Comparison of ENCODE assay signal across 23 mouse cellular contexts in genomic region chr9:65613098-65613497, GRCm38 (mm10). TPM values are rescaled to one million over a fixed set of nuclear protein-coding genes. Genes with fewer than 3 reads are reported as not detected.
DNase-seq lines count a peak whose midpoint lies in the region; ATAC-seq lines count a peak whose summit lies in the region.
"Had no signal": no experiment of that assay in that cellular context is flagged by ENCODE, and none has a peak within 500 bp of the region (broad histone marks: within the 10 kb centered on the region; RNA-seq: fewer than 3 reads in every experiment).

No protein-coding gene starts in this region.

- H3K27me3 ChIP-seq in heart, embryonic 13.5 days (replicated peaks): no peaks in the 10 kb centered on the region
- no peaks in the 10 kb centered on the region for H3K27me3 ChIP-seq in intestine, embryonic 14.5 days (replicated peaks; ENCODE audit: control insufficient read depth, insufficient read depth, low read length)
- no peaks in the 10 kb centered on the region for H3K27me3 ChIP-seq in intestine, embryonic 16.5 days (replicated peaks; ENCODE audit: control insufficient read depth, insufficient read depth, low read length)
- H3K27me3 ChIP-seq: CH12.LX; embryonic facial prominence, embryonic 15.5 days had no signal

- H3K4me3 ChIP-seq in heart, embryonic 13.5 days: no peak overlapping the region
- no peak overlapping the region for H3K4me3 ChIP-seq in intestine, embryonic 14.5 days (ENCODE audit: low read depth, low read length)
- no peak overlapping the region for H3K4me3 ChIP-seq in intestine, embryonic 16.5 days (ENCODE audit: low read length)
- H3K4me3 ChIP-seq: embryonic facial prominence, embryonic 15.5 days; gastrocnemius, adult 2 months had no signal

- H3K9me3 ChIP-seq in heart, embryonic 13.5 days: no peaks in the 10 kb centered on the region
- H3K9me3 ChIP-seq in intestine, embryonic 14.5 days (ENCODE audit: control insufficient read depth, low read length): no peaks in the 10 kb centered on the region
- no peaks in the 10 kb centered on the region for H3K9me3 ChIP-seq in intestine, embryonic 16.5 days (ENCODE audit: control insufficient read depth, low read length)
- H3K9me3 ChIP-seq: embryonic facial prominence, embryonic 15.5 days; G1E had no signal

- H3K36me3 ChIP-seq in heart, embryonic 13.5 days: no peaks in the 10 kb centered on the region
- no peaks in the 10 kb centered on the region for H3K36me3 ChIP-seq in intestine, embryonic 14.5 days (ENCODE audit: control insufficient read depth, insufficient read depth, low read length)
- H3K36me3 ChIP-seq in intestine, embryonic 16.5 days (ENCODE audit: control insufficient read depth, insufficient read depth, low read length): no peaks in the 10 kb centered on the region
- H3K36me3 ChIP-seq: embryonic facial prominence, embryonic 15.5 days; G1E had no signal

- intact Hi-C loops in heart, postnatal 14 days (cut with DNase I): no loop called here

- peak overlapping the region; percentile 83 for H3K27ac ChIP-seq in heart, embryonic 13.5 days (replicated peaks)
- peak overlapping the region; percentile 54 for H3K27ac ChIP-seq in intestine, embryonic 14.5 days (ENCODE audit: low read depth)
- no peak overlapping the region for H3K27ac ChIP-seq in intestine, embryonic 16.5 days (ENCODE audit: low read length)
- H3K27ac ChIP-seq: embryonic facial prominence, embryonic 15.5 days; gastrocnemius, adult 2 months; hindbrain, embryonic 14.5 days had no signal

- ATAC-seq in heart, embryonic 13.5 days (ENCODE audit: extremely low read depth, insufficient number of reproducible peaks, low FRiP score, low TSS enrichment): peak; percentile 68; the same call in 1 of the 2 replicates
- ATAC-seq in intestine, embryonic 14.5 days (replicated peaks; ENCODE audit: low FRiP score, low TSS enrichment, low read depth): no peak
- no peak; the same call in 1 of the 2 replicates for ATAC-seq in intestine, embryonic 16.5 days
- ATAC-seq: forebrain, embryonic 14.5 days; inflammation-experienced regulatory T-cells, adult 6 months; lung, postnatal 0 days had no signal

- 10% methylated on average over 2 of the region's 2 CpGs for WGBS in heart, embryonic 13.5 days
- 20% methylated on average over 2 of the region's 2 CpGs for WGBS in intestine, embryonic 14.5 days
- WGBS in intestine, embryonic 16.5 days: 42% methylated on average over 2 of the region's 2 CpGs

- H3K4me1 ChIP-seq in heart, embryonic 13.5 days: peaks cover 13% of the 10 kb centered on the region
- H3K4me1 ChIP-seq in intestine, embryonic 14.5 days (replicated peaks; ENCODE audit: control insufficient read depth, insufficient read depth, low read length): no peaks in the 10 kb centered on the region
- no peaks in the 10 kb centered on the region for H3K4me1 ChIP-seq in intestine, embryonic 16.5 days (ENCODE audit: control insufficient read depth, insufficient read depth, low read length)
- H3K4me1 ChIP-seq: embryonic facial prominence, embryonic 15.5 days had no signal

- H3K4me2 ChIP-seq in heart, embryonic 13.5 days: no peak overlapping the region
- no peak overlapping the region for H3K4me2 ChIP-seq in intestine, embryonic 14.5 days (ENCODE audit: low read length)
- no peak overlapping the region for H3K4me2 ChIP-seq in intestine, embryonic 16.5 days (ENCODE audit: low read depth, low read length)
- H3K4me2 ChIP-seq: embryonic facial prominence, embryonic 15.5 days; hindbrain, embryonic 14.5 days; midbrain, embryonic 11.5 days had no signal

- DNase-seq in heart, postnatal 14 days: no peak
- DNase-seq in intestine, embryonic 14.5 days (ENCODE audit: low spot score): no peak
- DNase-seq in embryo, embryonic 11 days: peak; percentile 44
- DNase-seq in yolk sac, embryonic 10.5 days (ENCODE audit: low spot score): peak; percentile 43
- DNase-seq in thymus, adult 18-20 months: no peak
- DNase-seq: adrenal gland, adult 2 months; B cell, adult 2 months; cerebellum, adult 11-12 months; cerebellum, postnatal 14 days; gastrocnemius, adult 2 months; kidney, postnatal 25 days; layer of hippocampus, postnatal 36 days had no signal

- 0 out of 2 replicates have a peak overlapping the region, but pooled peaks have one; percentile 5 for H3K9ac ChIP-seq in heart, embryonic 13.5 days
- no peak overlapping the region for H3K9ac ChIP-seq in intestine, embryonic 14.5 days (ENCODE audit: low read length)
- no peak overlapping the region for H3K9ac ChIP-seq in intestine, embryonic 16.5 days (ENCODE audit: low read depth, low read length)
- H3K9ac ChIP-seq: embryonic facial prominence, embryonic 15.5 days; hindbrain, embryonic 14.5 days had no signal

RNA-seq across cellular contexts. Expression of gene Rbpms2, which starts 16.4 kb away (rescaled TPM):
- 106 and 109 TPM in 2 replicates for polyA plus RNA-seq in heart, embryonic 13.5 days (2015; fragmentation: Nextera tagmentation; extraction: Ambion mirVana)
- 10 to 100 TPM; 39.1 to 40.7 TPM for total RNA-seq in heart, postnatal 14 days (2021)
- 28.2 and 32.3 TPM in 2 replicates for polyA plus RNA-seq in intestine, embryonic 14.5 days (2014; fragmentation: Nextera tagmentation; extraction: Ambion mirVana)
- 21.2 and 23.1 TPM in 2 replicates for polyA plus RNA-seq in intestine, embryonic 16.5 days (2015; fragmentation: Nextera tagmentation; extraction: Ambion mirVana)

RNA-seq across cellular contexts. Expression of gene Pif1, which starts 26.1 kb away (rescaled TPM):
- 10.3 and 11.8 TPM in 2 replicates for polyA plus RNA-seq in heart, embryonic 13.5 days (2015; fragmentation: Nextera tagmentation; extraction: Ambion mirVana)
- 1 to 10 TPM in 1 of 2 experiments, under 1 TPM in 1; 0.79 to 1.3 TPM for total RNA-seq in heart, postnatal 14 days (2021)
- polyA plus RNA-seq in intestine, embryonic 14.5 days (2014; fragmentation: Nextera tagmentation; extraction: Ambion mirVana): 8.1 and 9.9 TPM in 2 replicates
- 7.6 and 9.0 TPM in 2 replicates for polyA plus RNA-seq in intestine, embryonic 16.5 days (2015; fragmentation: Nextera tagmentation; extraction: Ambion mirVana)
- total RNA-seq: gastrocnemius, adult 2 months; liver, adult 2 months had no signal

RNA-seq across cellular contexts. Expression of gene Plekho2, which starts 33.3 kb away (rescaled TPM):
- polyA plus RNA-seq in heart, embryonic 13.5 days (2015; fragmentation: Nextera tagmentation; extraction: Ambion mirVana): 10.7 and 11.9 TPM in 2 replicates
- 10 to 100 TPM; 14.6 TPM for total RNA-seq in heart, postnatal 14 days (2021)
- polyA plus RNA-seq in intestine, embryonic 14.5 days (2014; fragmentation: Nextera tagmentation; extraction: Ambion mirVana): 11.9 and 12.6 TPM in 2 replicates
- 11.3 and 11.9 TPM in 2 replicates for polyA plus RNA-seq in intestine, embryonic 16.5 days (2015; fragmentation: Nextera tagmentation; extraction: Ambion mirVana)

RNA-seq across cellular contexts. Expression of gene Oaz2, which starts 54.7 kb away (rescaled TPM):
- 249 and 267 TPM in 2 replicates for polyA plus RNA-seq in heart, embryonic 13.5 days (2015; fragmentation: Nextera tagmentation; extraction: Ambion mirVana)
- total RNA-seq in heart, postnatal 14 days (2021): 100 to 1,000 TPM; 265 to 267 TPM
- 166 and 184 TPM in 2 replicates for polyA plus RNA-seq in intestine, embryonic 14.5 days (2014; fragmentation: Nextera tagmentation; extraction: Ambion mirVana)
- polyA plus RNA-seq in intestine, embryonic 16.5 days (2015; fragmentation: Nextera tagmentation; extraction: Ambion mirVana): 185 and 188 TPM in 2 replicates

Comparison
In these comparisons a context has a peak if more than half of its experiments do, and no peak if none do; other contexts are left out.
1. DNase-seq: peak in embryo, embryonic 11 days (single experiment) and yolk sac, embryonic 10.5 days (single experiment); none in heart, postnatal 14 days (0 of 2), intestine, embryonic 14.5 days (single experiment) and thymus, adult 18-20 months (0 of 2).